Mouse (Mus musculus): ENCODE data around the gene Rnf225. TPM values are rescaled to one million over a fixed set of nuclear protein-coding genes. Genes with fewer than 3 reads are reported as not detected.

Gene Rnf225
- total RNA-seq, 2 experiments from 2014 or later = 0.85 to 0.88 TPM

Other genes with a start within 250 kb of the Rnf225 start
- gene Vmn2r55, start 242.4 kb upstream of the Rnf225 start, total RNA-seq (2021) = not detected
- gene Vmn2r56, start 192.4 kb upstream of the Rnf225 start, total RNA-seq (2021) = not detected
- gene Zscan18, start 123.8 kb upstream of the Rnf225 start, total RNA-seq (2021) = 10 to 100 TPM; 23.2 to 25.2 TPM
- 10 to 100 TPM; 22.9 to 27.8 TPM for gene Zfp329, start 108.6 kb upstream of the Rnf225 start, total RNA-seq (2021)
- gene Zfp110, start 92.7 kb upstream of the Rnf225 start, total RNA-seq (2021) = 10 to 100 TPM; 13.6 to 14.7 TPM
- gene Zfp128, start 46.2 kb upstream of the Rnf225 start, total RNA-seq (2021) = 1 to 10 TPM; 7.7 to 9.0 TPM
- gene Zscan22, start 29.6 kb upstream of the Rnf225 start, total RNA-seq (2021) = 10 to 100 TPM; 17.0 to 20.7 TPM
- 100 to 1,000 TPM; 399 to 414 TPM for gene Rps5, start 5.1 kb upstream of the Rnf225 start, total RNA-seq (2021)
- gene Zfp324, start 38.4 kb downstream of the Rnf225 start, total RNA-seq (2021) = 10 to 100 TPM; 11.6 to 13.1 TPM
- 1 to 10 TPM; 8.6 to 9.3 TPM for gene Zfp446, start 50.4 kb downstream of the Rnf225 start, total RNA-seq (2021)
- under 1 TPM in 1 of 2 experiments, not detected in 1; 0.20 TPM for gene Slc27a5, start 70.8 kb downstream of the Rnf225 start, total RNA-seq (2021)
- 100 to 1,000 TPM; 235 to 241 TPM for gene Trim28, start 71.7 kb downstream of the Rnf225 start, total RNA-seq (2021)
- gene Zbtb45, start 82.6 kb downstream of the Rnf225 start, total RNA-seq (2021) = 10 to 100 TPM; 33.6 to 37.8 TPM
- gene Chmp2a, start 107.4 kb downstream of the Rnf225 start, total RNA-seq (2021) = 100 to 1,000 TPM; 137 to 146 TPM
- 100 to 1,000 TPM; 193 TPM for gene Ube2m, start 110.9 kb downstream of the Rnf225 start, total RNA-seq (2021)
- 10 to 100 TPM; 14.3 to 17.6 TPM for gene Mzf1, start 127.3 kb downstream of the Rnf225 start, total RNA-seq (2021)
- not detected for gene Vmn1r85, start 167.8 kb downstream of the Rnf225 start, total RNA-seq (2021)
- gene Vmn1r86, start 192.5 kb downstream of the Rnf225 start, total RNA-seq (2021) = not detected
- gene Vmn1r87, start 212.7 kb downstream of the Rnf225 start, total RNA-seq (2021) = not detected
- gene Vmn1r88, start 232.2 kb downstream of the Rnf225 start, total RNA-seq (2021) = under 1 TPM; 0.13 to 0.17 TPM